Mouse (Mus musculus) c-Kit-positive CD71-positive TER-119-negative erythroid progenitor cells, embryonic 14.5 days (primary cell): Measurements from ENCODE around the gene Chd2.

ENCODE experiments used
- DNase-seq: peaks from one replicate; pipeline ENCODE4 v3.0.0-alpha.2; 2013; ENCODE audit warnings: low read depth

The Chd2 gene

DNA sequence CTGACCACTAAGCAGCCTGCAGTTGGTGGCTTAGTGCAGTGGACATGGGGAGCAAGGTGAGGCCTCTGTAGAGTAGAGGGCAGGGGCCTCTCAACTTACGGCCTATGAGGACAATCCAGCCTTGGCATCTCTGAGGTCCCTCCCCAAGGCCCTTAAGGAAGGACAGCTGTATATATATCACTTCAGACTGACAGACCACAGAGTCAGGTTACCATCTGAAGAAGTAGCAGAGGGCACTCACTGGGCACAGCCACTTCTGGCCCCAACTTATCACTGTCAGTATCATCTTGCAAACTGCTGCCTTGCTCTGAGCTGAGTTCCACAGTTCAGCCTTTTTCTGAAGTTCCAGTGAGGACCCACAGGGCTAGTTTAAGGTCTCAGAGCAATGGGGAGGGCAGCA, 139.0 kb downstream of the Chd2 start:
- DNase-seq = no peak

DNA sequence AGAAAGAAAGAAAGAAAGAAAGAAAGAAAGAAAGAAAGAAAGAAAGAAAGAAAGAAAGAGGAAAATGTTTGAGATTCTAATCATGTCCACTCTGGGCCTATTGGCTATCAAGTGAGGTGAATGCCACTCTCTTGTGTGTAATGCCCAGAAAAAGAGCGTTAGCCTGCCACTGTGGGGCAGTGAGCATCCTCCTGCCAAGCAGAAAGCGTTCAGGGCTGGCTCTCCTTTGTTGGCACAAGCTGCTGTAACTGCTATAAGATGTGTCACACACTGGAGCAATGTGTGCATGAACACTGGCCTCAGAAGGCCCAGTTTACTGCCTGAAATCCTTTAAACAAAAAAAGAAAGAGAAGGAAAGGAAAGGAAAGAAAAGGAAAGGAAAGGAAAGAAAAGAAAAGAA, 139.5 kb downstream of the Chd2 start:
- DNase-seq = no peak

DNA sequence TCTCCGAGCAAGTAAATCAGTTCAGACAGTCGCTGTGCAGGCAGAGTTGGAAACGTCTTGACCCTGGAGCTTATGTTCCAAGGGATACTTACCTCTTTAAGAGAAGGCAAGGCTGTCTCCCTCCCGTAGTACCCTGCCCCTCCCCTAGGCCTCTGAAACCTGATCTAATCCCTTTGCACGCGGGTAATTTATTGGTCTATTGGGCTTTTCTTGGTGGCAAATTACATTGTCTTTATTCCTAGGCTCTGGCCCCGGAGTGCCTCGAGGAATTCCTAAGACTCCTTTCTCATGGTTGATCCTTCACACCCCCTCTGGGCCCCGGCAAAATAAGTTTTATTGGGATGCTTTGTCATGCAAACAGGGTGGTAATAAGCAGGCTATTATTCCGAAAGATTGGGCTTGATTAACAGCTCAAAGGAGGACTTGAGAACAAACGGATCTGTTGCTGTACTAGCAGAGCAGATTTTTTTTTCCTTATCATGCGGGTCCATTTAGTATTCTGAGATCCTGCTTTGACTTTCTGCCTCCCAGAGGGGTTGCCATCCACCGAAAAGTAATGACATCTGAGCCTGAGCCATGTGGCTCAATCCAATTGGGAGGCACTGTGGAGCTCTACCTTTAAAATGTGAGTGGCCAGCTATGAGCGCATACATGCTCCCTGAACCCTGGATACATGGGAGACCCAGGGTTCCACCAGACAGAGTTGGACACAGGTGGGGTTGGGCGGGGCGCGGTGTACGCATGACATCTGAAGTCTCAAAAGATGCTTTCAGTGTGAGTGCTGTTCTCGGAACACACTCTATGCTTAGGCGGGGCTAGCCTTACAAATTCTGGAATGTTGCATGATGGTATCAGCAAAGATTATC, 141.3 kb downstream of the Chd2 start:
- no peak for DNase-seq

DNA sequence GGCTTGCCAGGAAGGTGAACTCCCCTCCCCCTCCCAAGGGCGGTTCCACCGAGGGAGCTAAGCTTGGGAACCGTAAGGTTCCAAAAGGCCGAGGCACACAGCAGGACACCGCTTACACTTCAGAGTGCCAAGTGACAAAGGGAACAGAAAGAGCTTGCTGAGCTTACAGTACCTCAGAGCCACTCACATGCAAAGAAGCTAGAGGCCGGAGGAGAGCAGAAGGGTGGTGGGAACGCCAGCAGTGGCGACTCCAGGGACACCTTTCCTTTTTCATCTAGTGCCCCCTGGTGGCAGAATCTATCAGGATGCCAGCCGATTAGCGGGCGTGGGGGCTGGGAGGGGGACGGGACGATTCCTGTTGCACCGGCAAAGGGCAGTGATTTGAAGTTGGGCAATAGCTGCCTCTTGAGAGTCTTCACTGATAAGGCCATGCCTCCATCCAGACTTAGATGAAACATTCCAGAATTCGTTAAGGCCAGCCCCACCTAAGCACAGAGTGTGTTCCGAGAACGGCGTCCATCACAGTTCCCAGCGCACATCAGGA, 142.1 kb downstream of the Chd2 start:
- peak; percentile 13 for DNase-seq

DNA sequence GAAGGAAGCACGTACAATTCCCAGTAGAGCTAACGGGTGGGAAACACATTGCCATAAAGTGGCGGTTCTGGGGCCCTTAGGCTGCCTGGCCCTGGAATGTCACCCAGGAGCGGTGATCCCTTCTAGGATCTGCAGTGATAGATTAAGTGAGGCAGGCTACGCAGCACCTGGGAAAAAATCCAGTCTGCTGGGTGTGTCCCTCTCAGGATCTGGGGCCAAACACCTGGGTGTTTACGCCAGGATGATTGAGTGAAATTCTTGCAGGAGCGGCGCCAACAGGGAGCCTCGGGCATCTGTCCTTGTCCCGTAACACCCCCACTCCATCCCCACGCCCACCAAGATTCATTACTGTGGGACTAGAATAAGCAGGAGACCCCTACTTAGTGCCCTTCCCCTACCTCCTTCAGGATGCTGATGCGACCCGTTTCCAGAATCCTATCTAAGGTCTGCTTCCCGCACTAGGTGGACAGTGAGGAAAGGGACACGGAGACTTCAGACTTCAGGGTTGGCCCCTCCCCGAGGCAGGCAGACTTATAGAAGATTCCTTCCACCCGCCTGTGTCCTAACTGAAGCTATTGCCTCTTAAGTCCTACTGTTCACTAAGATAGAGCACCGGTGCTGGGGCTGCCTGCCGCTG, 142.7 kb downstream of the Chd2 start:
- no peak for DNase-seq

DNA sequence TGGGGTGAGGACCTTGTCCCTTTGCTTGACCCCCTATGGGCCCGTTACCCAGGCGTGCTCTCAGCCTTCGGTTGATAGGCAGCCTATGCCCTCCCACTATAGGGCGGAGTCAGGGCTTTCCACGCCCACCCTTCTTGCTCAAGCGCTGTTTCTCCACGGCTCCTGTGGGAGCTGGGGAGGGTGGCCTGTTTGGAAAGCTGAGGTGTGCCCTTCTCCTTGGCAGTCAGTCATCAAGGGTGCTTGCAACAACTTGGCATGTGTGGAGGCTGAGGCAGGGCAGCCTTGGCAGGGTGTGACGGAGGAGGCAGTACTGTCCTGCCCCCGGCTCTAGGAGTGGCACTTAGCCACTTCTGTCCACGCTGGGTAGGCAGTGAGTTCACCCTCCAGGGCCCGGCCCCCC, 143.3 kb downstream of the Chd2 start:
- no peak for DNase-seq

DNA sequence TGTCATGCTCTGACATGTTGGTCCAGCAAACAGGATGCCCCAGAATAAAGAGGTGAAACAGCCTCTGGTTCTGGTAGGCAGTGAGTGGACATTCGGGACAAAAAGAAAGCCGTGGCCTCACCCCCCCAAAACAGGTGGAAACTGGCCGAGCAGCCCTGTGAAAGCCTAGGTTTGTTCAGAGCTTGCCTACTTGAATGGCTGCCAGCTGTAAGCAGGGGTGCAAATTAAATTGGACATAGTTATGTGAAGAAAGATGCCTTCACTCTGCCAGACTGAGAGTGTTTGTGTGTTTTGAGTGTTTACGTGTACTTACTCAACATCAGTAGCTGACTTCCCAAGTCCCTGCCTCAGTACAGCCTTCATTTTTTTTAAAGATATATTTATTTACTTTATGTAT, 147.6 kb downstream of the Chd2 start:
- no peak for DNase-seq

DNA sequence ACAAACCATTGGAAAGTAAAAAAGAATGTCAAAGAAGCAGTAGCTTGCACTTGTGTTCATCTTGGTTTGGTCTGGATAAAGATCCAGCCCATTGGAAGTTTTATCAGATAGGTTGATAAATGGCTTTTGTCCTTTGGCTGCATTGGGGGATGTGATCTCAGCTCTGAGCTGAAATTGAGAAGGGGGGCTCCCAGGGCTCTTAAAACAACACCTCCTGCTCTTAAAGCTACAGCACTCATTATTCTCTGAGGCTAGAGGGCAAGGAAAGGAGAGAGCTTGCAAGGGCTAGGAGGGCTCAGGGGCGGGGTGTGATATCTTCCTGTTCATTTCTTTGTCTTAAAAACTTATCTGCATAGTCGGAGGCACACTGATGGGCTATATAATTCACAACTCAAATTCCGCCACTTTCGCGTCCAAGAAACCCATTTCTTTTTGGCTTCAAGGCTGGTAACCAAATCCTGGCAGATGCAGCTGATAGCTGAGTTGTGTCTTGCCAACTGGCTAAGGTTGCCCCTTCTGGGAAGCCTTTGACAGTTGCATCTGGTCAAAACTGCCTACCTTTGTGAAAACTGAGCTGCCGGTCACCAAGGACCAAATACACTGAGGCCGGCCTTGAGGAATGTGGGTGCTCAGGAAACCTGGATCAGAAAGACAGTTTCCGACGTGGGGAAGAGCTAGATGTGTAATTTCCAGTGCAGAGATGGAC, 148.2 kb downstream of the Chd2 start:
- no peak for DNase-seq

DNA sequence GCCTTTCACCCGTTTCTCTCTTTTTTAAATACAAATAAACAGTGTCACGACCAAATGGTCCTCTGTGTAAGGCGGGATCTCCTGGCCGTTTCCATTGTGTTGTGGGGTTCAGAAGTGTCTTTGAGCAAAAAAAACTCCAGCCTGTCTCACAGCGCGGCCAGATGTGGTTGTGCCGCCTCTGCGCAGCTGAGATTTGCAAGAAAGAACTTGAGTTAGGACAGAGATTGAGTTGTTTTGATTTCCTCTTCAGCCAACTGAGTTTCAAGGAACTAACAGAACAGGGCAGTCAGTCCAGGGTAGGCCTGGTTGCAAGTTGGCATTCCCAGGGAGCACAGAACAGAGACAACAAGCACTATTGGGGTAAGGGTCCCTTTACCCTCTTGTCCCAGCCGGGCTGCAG, 149.3 kb downstream of the Chd2 start:
- DNase-seq = no peak

DNA sequence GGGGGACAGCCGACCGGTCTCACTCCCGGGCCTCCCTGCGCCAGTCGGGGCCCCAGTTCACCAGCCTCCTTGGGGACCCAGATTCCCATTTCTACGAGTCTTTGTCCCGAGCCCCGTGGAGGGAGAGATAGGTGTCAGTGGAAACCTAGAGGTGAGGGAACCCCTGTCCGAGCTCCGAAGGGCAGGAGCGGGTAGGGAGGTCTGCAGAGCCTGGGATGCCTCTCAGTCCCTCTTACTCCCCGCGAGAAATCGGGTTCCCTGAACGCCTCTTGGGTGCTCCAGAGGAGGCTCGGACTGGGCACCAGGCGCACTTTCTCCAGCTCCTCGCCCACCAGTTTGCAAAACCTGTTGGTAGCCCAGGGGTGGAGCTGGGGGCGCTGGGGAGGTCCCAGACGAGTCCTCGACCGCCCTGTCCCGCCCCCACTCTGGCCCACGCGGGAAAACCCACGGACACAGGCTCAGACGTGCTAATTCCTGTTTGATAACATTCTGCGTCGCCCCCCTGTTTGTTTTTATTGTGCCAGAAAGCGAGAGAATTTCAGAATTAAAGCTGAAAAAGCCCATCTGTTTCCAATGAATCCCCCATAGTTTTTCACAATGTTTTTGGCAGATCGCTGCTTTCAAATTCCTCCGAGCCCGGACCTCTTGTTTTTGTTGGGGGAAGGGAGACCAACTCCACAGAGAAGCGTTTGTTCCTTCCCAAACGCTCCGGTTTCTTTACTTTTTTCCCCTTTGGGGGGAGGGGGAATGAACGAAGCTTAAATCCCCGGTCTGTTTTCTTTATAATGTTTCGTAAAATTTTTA, 149.9 kb downstream of the Chd2 start:
- DNase-seq = no peak

DNA sequence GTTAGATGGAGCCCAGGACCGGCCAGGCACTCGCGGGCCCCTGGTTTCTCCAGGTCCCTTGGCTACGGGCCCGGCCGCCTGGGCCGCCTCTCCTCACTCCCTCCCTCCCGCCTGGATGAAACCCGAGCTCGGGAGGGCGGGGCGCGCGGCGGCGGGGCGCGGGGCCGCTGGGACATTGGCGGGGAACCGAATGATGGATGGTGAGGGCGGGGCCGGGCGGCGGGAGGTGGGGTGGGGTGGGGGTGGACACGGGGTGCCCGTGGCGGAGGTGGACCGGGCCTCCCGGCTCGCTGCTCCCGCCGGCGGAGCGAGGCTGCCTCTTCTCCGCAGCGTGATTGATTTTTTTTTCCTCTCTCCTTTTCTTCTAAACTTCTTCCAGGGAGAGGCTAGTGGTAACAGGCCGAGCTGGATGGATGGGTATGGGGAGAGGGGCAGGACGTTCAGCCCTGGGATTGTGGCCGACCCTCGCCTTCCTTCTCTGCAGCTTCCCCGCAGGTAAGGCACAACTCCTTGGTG, 150.6 kb downstream of the Chd2 start:
- no peak for DNase-seq

DNA sequence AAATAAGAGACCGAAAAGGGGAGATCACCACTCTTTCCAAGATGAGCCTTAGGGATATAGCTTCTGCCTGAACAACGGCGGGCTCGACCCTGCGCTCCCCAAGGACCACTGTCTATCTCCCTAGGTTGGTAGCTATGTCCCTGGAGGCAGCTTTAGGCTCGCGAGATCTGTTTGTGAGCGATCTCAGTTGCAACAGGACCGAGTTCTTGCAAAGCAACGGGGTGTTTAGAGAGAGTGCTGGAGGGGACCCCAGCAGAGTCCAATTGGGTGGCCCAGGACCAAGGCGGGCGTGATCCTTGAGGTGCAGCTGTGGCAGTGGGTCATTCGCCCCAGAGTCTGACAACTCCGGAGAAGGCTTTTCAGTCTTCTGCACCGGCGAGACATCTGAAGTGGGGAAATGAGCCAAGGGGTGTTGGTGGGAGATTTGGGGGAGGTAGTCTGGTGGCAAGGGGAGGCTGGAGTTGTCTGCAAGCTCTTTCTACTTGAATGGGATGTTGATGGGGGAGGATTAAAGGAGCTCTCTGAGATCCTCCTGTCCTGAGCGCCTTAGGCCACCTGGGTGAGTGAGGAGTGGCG, 151.1 kb downstream of the Chd2 start:
- DNase-seq = no peak

DNA sequence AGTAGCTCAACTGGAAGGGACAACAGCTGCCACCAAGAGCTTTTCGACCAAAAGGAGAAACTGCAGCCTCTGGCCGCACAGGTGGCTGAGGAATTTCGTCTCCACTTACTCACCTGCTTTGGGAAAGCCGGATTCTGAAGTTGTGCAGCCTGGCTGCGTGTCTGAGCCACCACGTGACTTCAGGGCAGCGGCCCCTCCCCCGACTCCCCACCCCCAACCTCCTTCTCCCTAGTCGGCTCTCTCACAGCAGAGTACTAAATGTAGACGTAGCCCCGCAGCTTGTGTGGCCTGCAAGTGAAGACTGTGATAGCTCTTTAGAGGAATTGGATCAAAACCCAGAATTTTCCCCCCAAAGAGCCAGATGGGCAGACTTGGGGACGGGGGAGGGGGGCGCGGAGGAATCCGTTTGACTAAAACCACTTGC, 151.7 kb downstream of the Chd2 start:
- no peak for DNase-seq

DNA sequence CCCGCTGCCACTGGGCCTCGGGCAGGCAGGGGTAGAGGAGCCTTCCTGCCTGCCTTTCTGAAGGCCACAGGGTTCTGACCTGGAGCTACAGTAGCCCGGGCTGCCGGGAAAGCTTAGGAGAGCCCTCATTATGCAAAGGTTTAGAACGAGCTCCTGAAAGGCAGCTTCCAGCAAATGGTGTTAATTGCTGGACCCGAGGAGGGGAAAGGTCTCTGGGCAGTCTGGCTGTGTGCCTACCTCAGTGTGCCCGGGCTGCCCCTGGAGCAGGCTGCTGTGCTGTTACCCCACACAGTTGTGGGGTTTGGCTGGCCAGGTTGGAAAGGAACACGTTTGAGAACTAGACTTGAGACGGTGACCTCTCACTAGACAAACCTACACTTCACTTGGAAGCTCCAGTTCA, 152.2 kb downstream of the Chd2 start:
- no peak for DNase-seq

DNA sequence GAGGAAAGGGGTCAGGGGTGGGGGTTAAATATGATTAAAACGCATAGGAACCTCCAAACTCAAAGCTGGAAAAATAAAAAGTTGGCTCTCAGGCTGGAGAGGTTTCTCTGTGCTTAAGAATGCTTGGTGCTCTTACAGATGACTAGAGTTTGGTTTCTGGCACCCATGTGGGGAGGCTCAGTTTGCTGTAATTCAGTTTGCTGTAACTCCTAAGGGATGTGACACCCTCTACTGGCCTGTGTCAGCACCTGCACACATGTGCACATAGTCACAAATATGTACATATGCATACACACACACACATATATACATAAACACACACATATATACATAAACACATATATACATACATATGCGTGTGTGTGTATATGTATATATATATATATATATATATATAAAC, 152.8 kb downstream of the Chd2 start:
- no peak for DNase-seq

DNA sequence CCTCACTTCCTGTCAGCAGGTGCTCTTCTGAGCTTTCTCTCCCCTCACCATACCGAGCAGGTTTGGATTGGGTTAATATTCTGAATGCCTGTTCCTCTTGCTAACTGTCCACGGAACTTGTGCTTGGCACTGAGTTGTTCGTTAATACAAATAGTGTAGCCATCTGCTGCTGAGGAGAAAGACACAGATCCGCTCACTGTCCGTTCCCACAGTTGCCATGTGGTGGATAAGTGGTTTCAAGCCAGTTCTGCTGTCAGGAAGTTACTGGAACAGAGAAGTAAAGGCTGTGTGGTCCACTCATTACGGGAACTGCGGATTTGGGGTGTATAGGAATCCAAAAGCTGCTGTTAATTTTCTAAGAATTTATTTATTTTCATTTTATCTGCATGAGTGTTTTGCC, 158.8 kb downstream of the Chd2 start:
- no peak for DNase-seq

DNA sequence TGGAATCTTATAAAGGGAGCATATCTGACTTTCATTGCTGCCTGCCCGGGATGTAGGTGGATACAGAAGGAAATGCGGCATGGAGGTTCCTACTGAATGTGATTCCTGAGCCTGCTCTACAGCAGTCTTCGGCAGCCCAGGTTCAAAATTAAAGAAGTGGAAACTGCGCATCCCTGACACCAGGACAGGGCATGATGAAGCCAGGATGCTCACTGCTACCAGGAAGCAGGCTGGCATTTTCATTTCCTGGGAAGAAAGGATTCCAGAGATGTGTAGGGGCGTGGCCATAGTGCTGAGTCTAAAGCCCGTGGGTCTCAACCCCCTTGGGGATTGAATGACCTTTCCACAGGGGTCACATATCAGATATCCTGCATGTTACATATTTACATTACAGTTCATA, 163.6 kb downstream of the Chd2 start:
- no peak for DNase-seq

DNA sequence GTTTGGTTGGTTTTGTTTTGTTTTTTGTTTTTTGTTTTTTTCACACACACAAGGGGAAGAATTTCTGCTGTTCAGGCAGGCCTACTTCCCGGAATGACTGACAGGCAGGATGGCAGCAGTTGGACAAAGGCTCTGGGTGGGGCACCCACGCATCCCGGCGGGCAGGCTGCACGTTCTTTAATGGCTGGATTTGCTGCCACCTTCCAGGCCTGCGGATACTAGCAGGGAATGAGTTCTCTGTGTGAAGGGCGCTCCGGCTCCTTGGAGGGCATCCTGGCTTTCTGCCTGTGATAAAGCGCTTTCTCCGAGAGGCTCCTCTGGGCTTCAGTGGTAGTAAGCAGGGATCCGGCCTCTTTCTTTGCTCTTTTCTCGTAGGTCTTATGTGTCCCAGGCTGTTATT, 164.3 kb downstream of the Chd2 start:
- no peak for DNase-seq
